Mouse (Mus musculus): ENCODE data around the gene Mdm1. TPM values are rescaled to one million over a fixed set of nuclear protein-coding genes. Genes with fewer than 3 reads are reported as not detected.

Mdm1 gene
- polyA plus RNA-seq, 1 experiment from 2014 or later = 55.0 TPM

DNA sequence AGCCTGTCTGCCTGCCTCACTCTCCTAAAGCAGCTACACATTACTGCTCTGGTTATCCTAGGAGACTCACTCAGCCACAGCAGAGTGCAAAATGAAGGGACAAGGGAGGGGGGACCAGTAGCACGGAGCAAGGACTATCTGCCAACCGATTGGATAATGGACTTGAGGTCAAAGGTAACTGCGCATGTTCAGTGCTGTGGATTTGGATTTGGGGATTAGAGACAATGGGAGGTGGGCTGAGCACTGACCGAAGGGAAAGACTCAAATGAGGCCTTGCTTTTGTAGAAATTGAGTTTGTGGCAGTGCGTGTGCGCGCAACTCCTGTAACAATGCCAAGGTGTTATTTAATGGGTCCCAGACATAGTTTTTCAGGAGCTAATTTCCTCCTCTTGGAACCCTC is 16.4 kb upstream of the Mdm1 start:
- no peak for ATAC-seq (ENCODE audit: insufficient number of reproducible peaks, insufficient read depth, low FRiP score, low TSS enrichment, low read depth)
- H3K9ac ChIP-seq (replicated peaks) = no peak overlapping the region
- H3K4me3 ChIP-seq (replicated peaks) = no peak overlapping the region
- no peak overlapping the region for H3K4me2 ChIP-seq
- H3K36me3 ChIP-seq = no peaks in the 10 kb centered on the region
- H3K27ac ChIP-seq = no peak overlapping the region
- no peaks in the 10 kb centered on the region for H3K9me3 ChIP-seq
- 91% methylated on average over 7 of the region's 7 CpGs for WGBS
- peaks cover 18% of the 10 kb centered on the region for H3K27me3 ChIP-seq
- peaks cover 18% of the 10 kb centered on the region for H3K4me1 ChIP-seq (replicated peaks)

DNA sequence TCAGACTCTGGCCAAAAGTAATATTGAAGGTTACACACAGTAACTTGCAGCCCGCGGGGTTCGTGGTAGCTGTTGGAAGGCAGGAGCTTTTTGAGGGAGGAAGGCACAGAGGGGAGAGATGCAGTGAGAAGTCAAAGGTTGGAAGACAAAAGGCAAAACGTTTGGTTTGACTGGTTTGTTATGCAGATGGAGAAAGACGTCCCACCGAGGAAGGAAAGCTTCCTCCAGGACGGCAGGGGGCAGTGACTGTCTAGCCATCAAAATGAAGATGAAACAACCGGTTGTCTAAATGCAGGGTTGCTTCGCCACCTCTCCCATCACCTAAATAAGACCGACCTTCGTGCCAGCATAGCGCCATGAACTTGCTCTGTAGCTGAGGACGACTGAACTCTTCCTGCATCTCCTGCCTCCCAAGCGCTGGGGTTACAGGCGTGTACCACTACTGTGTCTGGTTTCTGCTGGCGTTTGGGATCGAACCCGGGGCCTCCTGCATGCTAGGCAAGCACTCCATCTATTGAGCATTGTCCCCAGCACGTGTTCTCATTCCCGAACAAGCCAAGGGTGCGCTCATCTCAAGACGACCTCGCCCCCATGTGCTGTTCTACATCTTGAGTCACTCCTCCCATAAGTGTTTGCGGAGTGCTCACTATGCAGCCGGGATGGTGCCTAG is 15.7 kb upstream of the Mdm1 start:
- no peak overlapping the region for H3K4me3 ChIP-seq (replicated peaks)
- H3K36me3 ChIP-seq = no peaks in the 10 kb centered on the region
- H3K27ac ChIP-seq = no peak overlapping the region
- H3K4me1 ChIP-seq (replicated peaks) = peaks cover 17% of the 10 kb centered on the region
- H3K9ac ChIP-seq (replicated peaks) = no peak overlapping the region
- no peak overlapping the region for H3K4me2 ChIP-seq
- no peaks in the 10 kb centered on the region for H3K9me3 ChIP-seq
- peaks cover 18% of the 10 kb centered on the region for H3K27me3 ChIP-seq
- WGBS = 79% methylated on average over 25 of the region's 25 CpGs
- ATAC-seq (ENCODE audit: insufficient number of reproducible peaks, insufficient read depth, low FRiP score, low TSS enrichment, low read depth) = no peak

DNA sequence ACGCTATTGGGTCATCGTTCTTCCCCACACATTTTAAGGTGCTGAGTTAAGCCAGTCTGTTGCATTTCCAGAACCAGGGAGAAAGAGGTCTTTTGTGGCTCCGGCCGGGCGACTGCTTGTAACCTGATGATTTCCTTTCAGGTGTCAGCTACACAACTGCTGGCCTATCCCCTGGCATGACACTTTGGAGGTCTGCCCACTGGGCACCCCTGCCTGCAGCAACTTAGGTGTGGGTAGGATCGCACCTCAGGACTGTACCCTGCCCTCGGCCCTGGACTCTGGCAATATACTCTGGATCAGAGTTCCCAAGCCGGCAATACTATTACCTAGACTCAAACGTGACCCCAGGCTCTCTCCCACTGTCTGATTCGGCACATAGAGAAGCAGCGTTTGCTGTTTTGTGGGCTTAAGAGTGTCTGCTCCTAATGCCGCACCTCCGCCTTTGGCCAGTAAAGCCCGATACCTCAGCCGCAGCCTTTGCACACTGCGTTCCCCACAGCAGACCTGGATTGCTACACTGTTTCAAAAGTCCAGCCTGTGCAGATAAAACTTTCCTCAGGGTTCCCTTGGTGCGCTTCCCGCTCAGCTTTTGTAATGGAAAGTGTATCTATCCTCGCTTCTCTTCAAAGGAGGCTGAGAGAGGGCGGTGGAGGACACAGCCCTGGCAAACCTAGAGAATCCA is 12.5 kb upstream of the Mdm1 start:
- Histone ChIP-seq H3K9me3 (no peaks in the 10 kb centered on the region), H3K4me1 (replicated peaks) (no peaks in the 10 kb centered on the region), H3K27ac (no peak overlapping the region), H3K4me3 (replicated peaks) (no peak overlapping the region), H3K27me3 (peaks cover 18% of the 10 kb centered on the region), H3K36me3 (no peaks in the 10 kb centered on the region), H3K9ac (replicated peaks) (no peak overlapping the region), H3K4me2 (no peak overlapping the region)
- WGBS = 56% methylated on average over 20 of the region's 20 CpGs
- no peak for ATAC-seq (ENCODE audit: insufficient number of reproducible peaks, insufficient read depth, low FRiP score, low TSS enrichment, low read depth)

DNA sequence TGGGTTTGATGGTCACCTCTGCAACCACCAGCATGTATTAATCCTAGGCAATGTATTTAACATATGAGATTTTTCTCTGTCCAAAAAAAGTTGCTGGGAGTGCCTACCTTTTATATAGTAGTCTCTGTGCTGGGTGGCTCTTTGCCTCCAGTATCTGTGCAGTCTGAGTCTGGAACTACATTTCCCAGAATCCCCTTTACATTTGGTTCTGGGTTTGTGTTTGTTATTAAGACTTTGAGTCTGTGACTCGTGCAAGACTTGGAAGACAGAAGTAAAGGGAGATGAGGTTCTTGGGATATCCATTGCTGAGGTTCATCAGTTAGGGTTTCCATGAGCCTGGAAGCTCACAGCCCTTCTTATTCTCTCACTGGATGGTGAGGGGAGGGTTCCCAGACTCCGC is 11.6 kb upstream of the Mdm1 start:
- H3K36me3 ChIP-seq = no peaks in the 10 kb centered on the region
- no peak for ATAC-seq (ENCODE audit: insufficient number of reproducible peaks, insufficient read depth, low FRiP score, low TSS enrichment, low read depth)

DNA sequence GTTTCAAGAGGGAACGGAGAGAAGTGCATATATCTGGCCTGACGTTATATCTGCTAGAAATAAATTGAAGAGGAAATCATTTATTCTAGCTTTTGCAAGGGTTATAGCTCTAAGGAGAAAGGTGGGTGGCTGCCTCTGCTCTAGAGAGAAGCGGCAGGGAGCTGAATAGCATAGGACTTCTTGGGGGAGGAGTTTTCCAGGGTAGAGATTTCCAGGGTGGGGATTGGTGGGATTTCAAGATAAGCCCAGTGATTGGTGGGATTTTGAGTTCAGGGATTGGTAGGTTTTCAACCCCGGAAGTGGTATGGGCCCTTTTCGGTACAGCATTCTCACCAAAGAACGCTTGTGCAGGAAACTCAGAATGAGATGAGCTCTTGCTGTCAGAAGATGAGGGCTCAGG is 8.6 kb upstream of the Mdm1 start:
- no peak overlapping the region for H3K27ac ChIP-seq
- H3K9me3 ChIP-seq = no peaks in the 10 kb centered on the region
- H3K9ac ChIP-seq (replicated peaks) = no peak overlapping the region
- 62% methylated on average over 6 of the region's 6 CpGs for WGBS
- no peaks in the 10 kb centered on the region for H3K36me3 ChIP-seq
- ATAC-seq (ENCODE audit: insufficient number of reproducible peaks, insufficient read depth, low FRiP score, low TSS enrichment, low read depth) = no peak
- no peaks in the 10 kb centered on the region for H3K4me1 ChIP-seq (replicated peaks)
- H3K27me3 ChIP-seq = peaks cover 18% of the 10 kb centered on the region
- peak overlapping the region; percentile 7; the same call in 1 of the 2 replicates for H3K4me3 ChIP-seq (replicated peaks)
- H3K4me2 ChIP-seq = peak overlapping the region; percentile 30

More for the DNA sequence above, 11.6 kb upstream of the Mdm1 start:
- Histone ChIP-seq H3K27ac (no peak overlapping the region), H3K4me3 (replicated peaks) (no peak overlapping the region), H3K4me1 (replicated peaks) (no peaks in the 10 kb centered on the region), H3K27me3 (peaks cover 18% of the 10 kb centered on the region), H3K9me3 (no peaks in the 10 kb centered on the region), H3K9ac (replicated peaks) (no peak overlapping the region), H3K4me2 (no peak overlapping the region)
- 57% methylated on average over 2 of the region's 2 CpGs for WGBS

DNA sequence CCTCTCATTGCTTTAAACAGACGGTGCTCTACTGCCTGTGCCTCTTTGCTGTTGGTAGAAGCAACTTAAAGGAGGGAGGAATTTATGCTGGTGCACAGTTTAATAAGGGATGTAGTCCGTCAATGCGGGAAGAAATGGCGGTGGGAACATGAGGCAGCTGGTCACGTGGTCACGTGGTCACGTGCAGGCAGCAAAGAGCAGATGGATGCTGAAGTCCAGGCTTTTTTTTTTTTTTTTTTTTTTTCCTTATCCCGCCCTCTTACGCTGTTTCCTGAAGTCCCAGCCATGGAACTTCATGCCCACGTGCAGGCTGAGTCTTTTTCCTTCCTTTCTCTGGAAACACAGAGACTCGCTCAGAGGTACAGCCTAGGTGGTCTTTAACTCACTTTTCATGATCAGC is 3.1 kb upstream of the Mdm1 start:
- Histone ChIP-seq H3K9me3 (no peaks in the 10 kb centered on the region), H3K27me3 (no peaks in the 10 kb centered on the region), H3K9ac (replicated peaks) (no peak overlapping the region), H3K4me2 (no peak overlapping the region), H3K27ac (no peak overlapping the region), H3K36me3 (no peaks in the 10 kb centered on the region), H3K4me3 (replicated peaks) (no peak overlapping the region), H3K4me1 (replicated peaks) (peaks cover 7% of the 10 kb centered on the region)
- no peak for ATAC-seq (ENCODE audit: insufficient number of reproducible peaks, insufficient read depth, low FRiP score, low TSS enrichment, low read depth)
- 89% methylated on average over 11 of the region's 11 CpGs for WGBS

DNA sequence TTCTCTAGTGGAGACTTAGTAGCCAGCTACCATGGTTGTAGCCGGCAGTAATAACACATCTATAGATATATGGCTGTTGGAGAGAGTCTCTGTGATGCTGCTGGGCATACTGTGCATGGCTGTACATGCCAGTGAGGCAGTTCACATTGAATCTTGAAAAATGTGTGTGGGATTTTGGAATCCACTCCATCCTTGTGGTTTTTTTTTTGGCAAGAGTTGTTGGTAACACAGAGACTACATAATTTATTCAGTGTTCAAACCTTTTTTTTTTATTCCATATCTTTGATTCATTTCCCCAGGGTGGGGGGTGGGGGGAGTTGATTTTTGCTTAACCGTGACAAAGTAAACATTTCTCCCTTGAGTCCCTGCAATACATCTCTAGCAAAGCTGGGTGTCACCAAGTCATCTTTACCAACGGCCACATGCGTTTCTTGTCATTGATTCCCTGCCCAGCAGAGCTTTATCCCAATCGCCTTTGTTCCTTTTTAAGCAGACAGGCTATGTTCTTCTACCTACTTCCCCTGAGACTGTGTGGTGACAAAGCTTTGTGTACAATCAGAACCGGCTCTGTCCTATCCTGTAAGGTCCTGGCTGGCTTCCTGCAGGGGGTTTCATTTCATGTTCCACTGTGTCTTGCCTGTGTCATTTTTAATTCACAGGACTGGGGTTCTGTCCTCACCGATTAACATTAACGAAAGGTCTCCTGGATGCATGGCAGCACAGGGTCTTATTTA is 1.6 kb upstream of the Mdm1 start:
- H3K4me3 ChIP-seq (replicated peaks) = no peak overlapping the region
- peaks cover 10% of the 10 kb centered on the region for H3K36me3 ChIP-seq
- 88% methylated on average over 8 of the region's 8 CpGs for WGBS
- H3K27ac ChIP-seq = no peak overlapping the region
- peaks cover 7% of the 10 kb centered on the region for H3K4me1 ChIP-seq (replicated peaks)
- H3K27me3 ChIP-seq = no peaks in the 10 kb centered on the region
- no peak for ATAC-seq (ENCODE audit: insufficient number of reproducible peaks, insufficient read depth, low FRiP score, low TSS enrichment, low read depth)
- H3K9me3 ChIP-seq = no peaks in the 10 kb centered on the region
- H3K4me2 ChIP-seq = no peak overlapping the region
- no peak overlapping the region for H3K9ac ChIP-seq (replicated peaks)

DNA sequence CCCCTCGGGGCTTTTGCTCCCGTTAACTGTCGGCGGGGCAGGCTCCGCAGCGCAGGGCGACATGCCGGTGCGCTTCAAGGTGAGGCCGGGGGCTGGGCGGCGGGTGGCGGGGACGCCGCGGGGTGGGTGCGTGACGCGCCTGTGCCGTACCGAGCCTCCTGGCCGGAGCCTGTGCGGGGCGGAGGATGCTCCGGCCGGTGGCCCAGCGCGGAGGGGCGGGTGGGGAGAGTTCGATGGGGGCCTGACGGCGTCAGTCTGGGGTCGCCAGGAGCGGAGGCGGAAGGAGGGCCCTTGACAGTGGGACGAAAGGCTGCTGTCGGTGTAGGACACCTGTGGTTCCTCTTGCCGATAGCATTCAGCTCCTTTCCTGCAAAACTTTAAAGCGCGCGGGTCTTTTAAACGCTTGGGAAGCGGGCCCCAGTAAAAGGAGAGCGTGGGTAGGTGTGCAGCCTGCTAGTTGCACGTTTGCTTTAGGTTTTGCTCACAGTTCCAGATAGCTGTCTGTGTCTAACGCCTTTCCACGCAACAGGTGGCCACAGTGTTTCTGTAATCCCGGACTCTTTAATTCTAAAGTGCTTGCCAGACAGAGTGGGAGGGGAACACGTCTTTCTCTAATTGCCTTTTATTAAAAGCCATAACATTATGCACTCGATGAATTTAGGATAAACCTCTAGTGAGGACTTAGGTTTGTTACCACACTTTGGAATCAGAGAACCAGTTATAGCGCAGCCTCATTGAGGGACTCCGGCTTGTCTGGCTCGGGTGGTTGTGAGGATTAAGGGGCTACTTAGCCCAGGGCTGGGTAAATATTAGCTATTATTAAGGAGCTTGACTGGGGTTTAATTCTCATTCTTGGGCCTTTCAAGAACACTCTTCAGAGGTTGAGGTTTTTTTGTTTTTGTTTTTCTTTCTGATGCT is 532 bp downstream of the Mdm1 start:
- Histone ChIP-seq H3K9ac (replicated peaks) (peak overlapping the region; percentile 82), H3K9me3 (no peaks in the 10 kb centered on the region), H3K27ac (peak overlapping the region; percentile 74), H3K4me3 (replicated peaks) (peak overlapping the region; percentile 91), H3K4me1 (replicated peaks) (peaks cover 7% of the 10 kb centered on the region), H3K27me3 (no peaks in the 10 kb centered on the region), H3K4me2 (peak overlapping the region; percentile 70), H3K36me3 (peaks cover 22% of the 10 kb centered on the region)
- ATAC-seq (ENCODE audit: insufficient number of reproducible peaks, insufficient read depth, low FRiP score, low TSS enrichment, low read depth) = peak; percentile 71
- WGBS = 2% methylated on average over 52 of the region's 53 CpGs

DNA sequence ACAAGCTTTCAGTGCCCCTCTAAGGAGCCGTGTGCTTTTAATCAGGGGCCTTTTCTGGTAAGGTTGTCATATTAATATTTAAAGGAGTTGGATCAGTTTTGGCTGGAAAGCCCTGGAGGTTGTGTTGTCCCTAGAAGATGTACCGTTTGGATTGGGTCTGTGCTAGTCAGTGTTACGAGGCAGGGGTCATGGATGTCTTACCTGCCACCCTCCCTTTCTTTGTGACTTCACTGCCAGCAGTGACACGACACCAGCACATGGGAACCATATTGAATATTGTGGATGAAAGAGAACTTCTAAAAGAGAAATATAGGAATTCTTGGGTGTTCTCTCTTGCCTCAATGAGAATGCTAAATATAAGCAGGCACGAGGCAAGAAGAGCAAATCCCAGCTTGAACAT is 7.8 kb downstream of the Mdm1 start:
- Histone ChIP-seq H3K4me2 (no peak overlapping the region), H3K9ac (replicated peaks) (no peak overlapping the region), H3K9me3 (no peaks in the 10 kb centered on the region), H3K4me1 (replicated peaks) (no peaks in the 10 kb centered on the region), H3K36me3 (peaks cover 68% of the 10 kb centered on the region), H3K27ac (no peak overlapping the region), H3K4me3 (replicated peaks) (no peak overlapping the region), H3K27me3 (no peaks in the 10 kb centered on the region)
- 84% methylated on average over 5 of the region's 5 CpGs for WGBS
- no peak for ATAC-seq (ENCODE audit: insufficient number of reproducible peaks, insufficient read depth, low FRiP score, low TSS enrichment, low read depth)

DNA sequence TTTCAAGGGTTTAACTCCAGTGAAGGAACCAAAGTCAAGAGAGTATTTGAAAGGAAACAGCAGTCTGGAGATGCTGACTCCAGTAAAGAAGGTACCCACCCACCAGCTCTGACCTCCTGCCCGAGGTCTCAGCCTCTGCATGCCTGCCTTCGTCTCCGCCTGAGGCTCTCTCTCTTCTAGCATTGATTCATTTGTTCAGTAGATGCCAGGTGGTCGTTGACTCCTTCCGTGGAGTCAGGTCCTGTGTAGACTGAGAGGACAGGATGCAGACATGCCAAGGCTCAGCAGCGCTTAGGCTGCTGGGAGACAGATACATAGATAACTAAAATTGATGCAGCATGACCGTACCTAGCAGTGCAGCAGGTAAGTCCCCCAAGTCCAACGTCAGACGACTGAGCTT is 9.3 kb downstream of the Mdm1 start:
- Histone ChIP-seq H3K4me2 (no peak overlapping the region), H3K4me3 (replicated peaks) (no peak overlapping the region), H3K27me3 (no peaks in the 10 kb centered on the region), H3K4me1 (replicated peaks) (no peaks in the 10 kb centered on the region), H3K9ac (replicated peaks) (no peak overlapping the region), H3K27ac (no peak overlapping the region), H3K36me3 (peaks cover 72% of the 10 kb centered on the region), H3K9me3 (no peaks in the 10 kb centered on the region)
- 86% methylated on average over 9 of the region's 9 CpGs for WGBS
- ATAC-seq (ENCODE audit: insufficient number of reproducible peaks, insufficient read depth, low FRiP score, low TSS enrichment, low read depth) = no peak

DNA sequence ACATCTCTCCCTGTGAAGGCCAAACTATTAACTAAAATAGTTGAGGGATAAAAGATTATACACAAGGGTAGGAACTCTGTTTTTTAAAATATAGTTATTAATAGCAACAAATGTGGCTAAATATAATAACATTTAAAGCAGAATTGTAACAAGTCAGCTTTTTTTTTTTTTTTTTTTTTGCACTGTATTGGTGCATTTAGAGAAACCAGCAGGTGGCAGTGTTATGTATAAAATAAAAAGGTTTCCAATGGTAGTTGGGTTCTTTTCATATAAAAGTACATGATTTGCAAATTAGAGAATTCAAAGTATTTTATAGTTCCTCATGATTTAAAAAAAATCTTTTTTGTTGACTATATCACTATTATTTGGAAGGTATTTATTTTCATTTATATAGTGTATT is 14.3 kb downstream of the Mdm1 start:
- ATAC-seq (ENCODE audit: insufficient number of reproducible peaks, insufficient read depth, low FRiP score, low TSS enrichment, low read depth) = no peak
- H3K36me3 ChIP-seq = peaks cover 74% of the 10 kb centered on the region
- H3K4me1 ChIP-seq (replicated peaks) = no peaks in the 10 kb centered on the region
- no peaks in the 10 kb centered on the region for H3K27me3 ChIP-seq
- no peak overlapping the region for H3K4me3 ChIP-seq (replicated peaks)
- H3K9me3 ChIP-seq = no peaks in the 10 kb centered on the region
- H3K4me2 ChIP-seq = no peak overlapping the region
- H3K9ac ChIP-seq (replicated peaks) = no peak overlapping the region
- H3K27ac ChIP-seq = no peak overlapping the region
